Mouse (Mus musculus) cerebellum, adult 2 months (tissue): ENCODE data around the gene Epb41. TPM values are rescaled to one million over a fixed set of nuclear protein-coding genes. Genes with fewer than 3 reads are reported as not detected.
A peak's percentile ranks its signal among the peaks of the same experiment; 100 is the strongest.

Source experiments
- DNase-seq, 2 experiments: peaks; one replicate each; pipeline ENCODE4 v3.0.0; 2021
- H3K27ac ChIP-seq: fragments of 200-500 bp; 2 replicates; pipeline ENCODE4 v1.5.1; 2012; ENCODE audit warnings: low read length, control low read depth, inconsistent platforms; ENCODE audit not compliant: insufficient read depth
- H3K27me3 ChIP-seq: fragments of 200-500 bp; 2 replicates; pipeline ENCODE4 v1.6.1; 2012; ENCODE audit warnings: inconsistent platforms, mild to moderate bottlenecking, low read length, moderate library complexity; ENCODE audit not compliant: control insufficient read depth, insufficient read depth
- H3K4me1 ChIP-seq: fragments of 200-500 bp; 2 replicates; pipeline ENCODE4 v1.6.1; 2011; ENCODE audit warnings: low read length; ENCODE audit not compliant: control insufficient read depth, insufficient read depth
- H3K4me3 ChIP-seq: fragments of 200-500 bp; replicated peaks from 2 replicates; pipeline ENCODE3; 2011; ENCODE audit warnings: mild to moderate bottlenecking, low read depth, low read length, control low read depth; ENCODE audit not compliant: insufficient read depth
- CTCF ChIP-seq: fragments of 200-500 bp; IDR thresholded peaks from 2 replicates; pipeline ENCODE4 v1.5.1; 2011; ENCODE audit warnings: low read depth, mild to moderate bottlenecking, control low read depth, low read length, moderate library complexity, borderline replicate concordance; ENCODE audit not compliant: insufficient read depth
- POLR2A ChIP-seq: fragments of 200-500 bp; IDR thresholded peaks from 2 replicates; pipeline ENCODE4 v1.6.1; 2011; ENCODE audit warnings: low read length, control low read depth, borderline replicate concordance; ENCODE audit not compliant: insufficient read depth
- WGBS: fragments of 180-500 bp; shearing (Covaris S2); methylation state at CpG from one replicate; pipeline ENCODE4 v1.1.7; 2018; 5-methylcytosine and 5-hydroxymethylcytosine counted together
- polyA plus RNA-seq: library from polyadenylated mRNA; depleted of rRNA; stranded (reverse); fragments of >200 nt; gene quantifications from 2 replicates; pipeline ENCODE4 v1.2.3, GENCODE M21; 2012

Epb41 gene
- polyA plus RNA-seq, 1 experiment, result 174 TPM

- DNase-seq, result no peak
- no peak for TF ChIP-seq CTCF
- TF ChIP-seq POLR2A, result no peak
- WGBS, result 40% methylated on average over 5 of the region's 5 CpGs
- H3K4me1 ChIP-seq, result peaks cover 6% of the 10 kb centered on the region
- no peak overlapping the region for H3K27ac ChIP-seq
- no peak overlapping the region for H3K4me3 ChIP-seq
- no peaks in the 10 kb centered on the region for H3K27me3 ChIP-seq
Measured at GRCm38 (mm10) chr4:132025738-132026527, 49.2 kb downstream of the Epb41 start.

- no peak overlapping the region for H3K4me3 ChIP-seq
- 74% methylated on average over 2 of the region's 2 CpGs for WGBS
- TF ChIP-seq CTCF, result no peak
- TF ChIP-seq POLR2A, result no peak
- H3K27me3 ChIP-seq, result no peaks in the 10 kb centered on the region
- H3K4me1 ChIP-seq, result peaks cover 6% of the 10 kb centered on the region
- H3K27ac ChIP-seq, result no peak overlapping the region
- DNase-seq, result no peak
Measured at GRCm38 (mm10) chr4:132025264-132025663, 49.9 kb downstream of the Epb41 start.

- 91% methylated on average over 2 of the region's 2 CpGs for WGBS
- peaks cover 3% of the 10 kb centered on the region for H3K4me1 ChIP-seq
- no peaks in the 10 kb centered on the region for H3K27me3 ChIP-seq
- TF ChIP-seq CTCF, result no peak
- TF ChIP-seq POLR2A, result no peak
- DNase-seq, result no peak
- no peak overlapping the region for H3K27ac ChIP-seq
- H3K4me3 ChIP-seq, result no peak overlapping the region
Measured at GRCm38 (mm10) chr4:132023816-132024215, 51.3 kb downstream of the Epb41 start.

- no peaks in the 10 kb centered on the region for H3K27me3 ChIP-seq
- TF ChIP-seq POLR2A, result no peak
- peak; percentile 31; the same call in 1 of the 2 replicates for TF ChIP-seq CTCF
- no peak for DNase-seq
- WGBS, result 97% methylated on average over 4 of the region's 4 CpGs
- no peak overlapping the region for H3K4me3 ChIP-seq
- peaks cover 6% of the 10 kb centered on the region for H3K4me1 ChIP-seq
- H3K27ac ChIP-seq, result no peak overlapping the region
Measured at GRCm38 (mm10) chr4:132022639-132023038, 52.5 kb downstream of the Epb41 start.

- 90% methylated on average over 7 of the region's 7 CpGs for WGBS
- Histone ChIP-seq H3K27ac (no peak overlapping the region), H3K27me3 (no peaks in the 10 kb centered on the region), H3K4me1 (peaks cover 6% of the 10 kb centered on the region), H3K4me3 (no peak overlapping the region)
- DNase-seq, result no peak
- TF ChIP-seq POLR2A, result no peak
Measured at GRCm38 (mm10) chr4:132021883-132022282, 53.2 kb downstream of the Epb41 start.

- Histone ChIP-seq H3K4me3 (no peak overlapping the region), H3K27ac (0 out of 2 replicates have a peak overlapping the region, but pooled peaks have one; percentile 13), H3K27me3 (no peaks in the 10 kb centered on the region), H3K4me1 (peaks cover 6% of the 10 kb centered on the region)
- 10% methylated on average over 4 of the region's 4 CpGs for WGBS
- TF ChIP-seq CTCF (no peak), POLR2A (no peak)
- no peak for DNase-seq
Measured at GRCm38 (mm10) chr4:132018547-132018946, 56.6 kb downstream of the Epb41 start.

GRCm38 (mm10) chr4:132015374-132015773 lies 59.7 kb downstream of the Epb41 start:
- WGBS, result 87% methylated on average over 3 of the region's 3 CpGs
- Histone ChIP-seq H3K27me3 (no peaks in the 10 kb centered on the region), H3K27ac (no peak overlapping the region), H3K4me1 (peaks cover 3% of the 10 kb centered on the region), H3K4me3 (no peak overlapping the region)
- DNase-seq, result no peak
- no peak for TF ChIP-seq POLR2A
- no peak for TF ChIP-seq CTCF

- TF ChIP-seq POLR2A (no peak), CTCF (no peak)
- DNase-seq, result no peak
- H3K4me1 ChIP-seq, result peaks cover 2% of the 10 kb centered on the region
- H3K27ac ChIP-seq, result no peak overlapping the region
- no peak overlapping the region for H3K4me3 ChIP-seq
- 71% methylated on average over 3 of the region's 3 CpGs for WGBS
- no peaks in the 10 kb centered on the region for H3K27me3 ChIP-seq
Measured at GRCm38 (mm10) chr4:132011619-132012018, 63.5 kb downstream of the Epb41 start.
